Mouse (Mus musculus) midbrain, embryonic 15.5 days (tissue): ENCODE results near the gene Atp5s. TPM values are rescaled to one million over a fixed set of nuclear protein-coding genes. Genes with fewer than 3 reads are reported as not detected.

Experiments
- ATAC-seq: fragments of 200-750 bp; cut with Nextera tagmentation; replicated peaks from 2 replicates; pipeline ENCODE4 v1.8.0; 2017; ENCODE audit warnings: moderate TSS enrichment
- H3K27ac ChIP-seq: fragments of 300-500 bp; sonication (generic); 2 replicates; pipeline ENCODE4 v1.5.1; 2015; ENCODE audit warnings: mild to moderate bottlenecking, inconsistent platforms
- H3K27me3 ChIP-seq: fragments of 300-500 bp; sonication (generic); replicated peaks from 2 replicates; pipeline ENCODE4 v1.6.1; 2015; ENCODE audit warnings: inconsistent platforms
- H3K36me3 ChIP-seq: fragments of 300-500 bp; sonication (generic); replicated peaks from 2 replicates; pipeline ENCODE4 v1.6.1; 2015; ENCODE audit warnings: inconsistent platforms
- H3K4me1 ChIP-seq: fragments of 300-500 bp; sonication (generic); 2 replicates; pipeline ENCODE4 v1.6.1; 2015; ENCODE audit warnings: inconsistent platforms
- H3K4me2 ChIP-seq: fragments of 300-500 bp; sonication (generic); 2 replicates; pipeline ENCODE4 v1.6.1; 2015; ENCODE audit warnings: inconsistent platforms, mild to moderate bottlenecking, moderate library complexity
- H3K4me3 ChIP-seq: fragments of 300-500 bp; sonication (generic); 2 replicates; pipeline ENCODE4 v1.5.1; 2015; ENCODE audit warnings: mild to moderate bottlenecking, inconsistent platforms
- H3K9ac ChIP-seq: fragments of 300-500 bp; sonication (generic); 2 replicates; pipeline ENCODE4 v1.6.1; 2015; ENCODE audit warnings: mild to moderate bottlenecking, inconsistent platforms
- H3K9me3 ChIP-seq: fragments of 300-500 bp; sonication (generic); 2 replicates; pipeline ENCODE4 v1.6.1; 2016; ENCODE audit warnings: inconsistent platforms
- WGBS: fragments of 180-500 bp; shearing (Covaris S2); methylation state at CpG from one replicate; pipeline ENCODE4 v1.1.7; 2015; ENCODE audit warnings: mixed read lengths; 5-methylcytosine and 5-hydroxymethylcytosine counted together
- polyA plus RNA-seq: library from polyadenylated mRNA; unstranded; fragments of >200 nt; fragmentation: Nextera tagmentation; extraction: Ambion mirVana; gene quantifications from 2 replicates; pipeline ENCODE4 v1.2.1, GENCODE M21; 2015

The Atp5s gene
- 33.0 and 33.3 TPM in 2 replicates for polyA plus RNA-seq

- peak within 1 kb of the TSS; percentile 78 for H3K9ac ChIP-seq
- peak within 1 kb of the TSS; percentile 80 for H3K4me3 ChIP-seq
- H3K9me3 ChIP-seq, result no peaks in the 10 kb centered on the region
- peaks cover 17% of the 10 kb centered on the region for H3K4me1 ChIP-seq
- peaks cover 7% of the 10 kb centered on the region for H3K36me3 ChIP-seq
- under 1% methylated on average over 60 of the region's 60 CpGs for WGBS
- H3K4me2 ChIP-seq, result peak within 1 kb of the TSS; percentile 88
- H3K27me3 ChIP-seq, result no peaks in the 10 kb centered on the region
- peak within 1 kb of the TSS; percentile 83 for H3K27ac ChIP-seq
- ATAC-seq, result peak; percentile 98
Observed at GRCm38 (mm10) chr12:69724711-69725460, at the start of gene Atp5s, which contains the start of gene L2hgdh. Gene Atp5s (plus strand): TSS chr12:69724950. Gene L2hgdh (minus strand): TSS chr12:69724873.

- WGBS, result 96% methylated on average over 4 of the region's 4 CpGs
- no peak overlapping the region for H3K9ac ChIP-seq
- peaks cover 20% of the 10 kb centered on the region for H3K4me1 ChIP-seq
- H3K9me3 ChIP-seq, result no peaks in the 10 kb centered on the region
- H3K27me3 ChIP-seq, result no peaks in the 10 kb centered on the region
- H3K4me2 ChIP-seq, result no peak overlapping the region
- no peak overlapping the region for H3K27ac ChIP-seq
- H3K36me3 ChIP-seq, result no peaks in the 10 kb centered on the region
- no peak overlapping the region for H3K4me3 ChIP-seq
- ATAC-seq, result no peak
Observed at GRCm38 (mm10) chr12:69676157-69676556, 48.6 kb upstream of the Atp5s start.

GRCm38 (mm10) chr12:69680635-69681565 lies 43.9 kb upstream of the Atp5s start:
- ATAC-seq, result peak; percentile 72
- peaks cover 18% of the 10 kb centered on the region for H3K4me1 ChIP-seq
- no peaks in the 10 kb centered on the region for H3K9me3 ChIP-seq
- peak overlapping the region; percentile 96 for H3K27ac ChIP-seq
- peak overlapping the region; percentile 95 for H3K9ac ChIP-seq
- no peaks in the 10 kb centered on the region for H3K36me3 ChIP-seq
- under 1% methylated on average over 55 of the region's 56 CpGs for WGBS
- H3K4me2 ChIP-seq, result peak overlapping the region; percentile 67
- H3K27me3 ChIP-seq, result no peaks in the 10 kb centered on the region
- H3K4me3 ChIP-seq, result peak overlapping the region; percentile 97

- Histone ChIP-seq H3K27ac (peak within 1 kb of the TSS; percentile 96), H3K4me2 (peak within 1 kb of the TSS; percentile 67), H3K4me1 (peaks cover 18% of the 10 kb centered on the region), H3K27me3 (no peaks in the 10 kb centered on the region), H3K9me3 (no peaks in the 10 kb centered on the region), H3K9ac (peak within 1 kb of the TSS; percentile 95), H3K36me3 (no peaks in the 10 kb centered on the region), H3K4me3 (peak within 1 kb of the TSS; percentile 97)
- peak; percentile 85 for ATAC-seq
- WGBS, result 0% methylated on average over 35 of the region's 85 CpGs
Observed at GRCm38 (mm10) chr12:69681566-69682061, 43.1 kb upstream of the Atp5s start, which contains the start of gene Sos2. Gene Sos2 (minus strand): TSS chr12:69681852.

- Histone ChIP-seq H3K27me3 (no peaks in the 10 kb centered on the region), H3K9ac (peak overlapping the region; percentile 95), H3K9me3 (no peaks in the 10 kb centered on the region), H3K4me1 (peaks cover 18% of the 10 kb centered on the region), H3K4me3 (peak overlapping the region; percentile 97), H3K36me3 (no peaks in the 10 kb centered on the region), H3K27ac (peak overlapping the region; percentile 96), H3K4me2 (peak overlapping the region; percentile 67)
- ATAC-seq, result peak; percentile 89
- WGBS, result under 1% methylated on average over 41 of the region's 54 CpGs
Observed at GRCm38 (mm10) chr12:69682065-69682787, 42.5 kb upstream of the Atp5s start.

GRCm38 (mm10) chr12:69682788-69683419 lies 41.8 kb upstream of the Atp5s start:
- Histone ChIP-seq H3K27me3 (no peaks in the 10 kb centered on the region), H3K4me3 (peak overlapping the region; percentile 97), H3K27ac (no peak overlapping the region), H3K9me3 (no peaks in the 10 kb centered on the region), H3K4me1 (peaks cover 18% of the 10 kb centered on the region), H3K36me3 (no peaks in the 10 kb centered on the region), H3K4me2 (peak overlapping the region; percentile 67), H3K9ac (no peak overlapping the region)
- ATAC-seq, result no peak
- 52% methylated on average over 14 of the region's 14 CpGs for WGBS

- 45% methylated on average over 10 of the region's 10 CpGs for WGBS
- no peak for ATAC-seq
- Histone ChIP-seq H3K9ac (no peak overlapping the region), H3K4me3 (no peak overlapping the region), H3K4me2 (no peak overlapping the region), H3K4me1 (peaks cover 18% of the 10 kb centered on the region), H3K27me3 (no peaks in the 10 kb centered on the region), H3K27ac (no peak overlapping the region), H3K36me3 (no peaks in the 10 kb centered on the region), H3K9me3 (no peaks in the 10 kb centered on the region)
Observed at GRCm38 (mm10) chr12:69683537-69683936, 41.2 kb upstream of the Atp5s start.

- no peaks in the 10 kb centered on the region for H3K4me1 ChIP-seq
- H3K4me2 ChIP-seq, result no peak overlapping the region
- ATAC-seq, result no peak
- H3K9ac ChIP-seq, result no peak overlapping the region
- no peaks in the 10 kb centered on the region for H3K9me3 ChIP-seq
- H3K27ac ChIP-seq, result no peak overlapping the region
- no peak overlapping the region for H3K4me3 ChIP-seq
- no peaks in the 10 kb centered on the region for H3K27me3 ChIP-seq
- no peaks in the 10 kb centered on the region for H3K36me3 ChIP-seq
- 73% methylated on average over 2 of the region's 2 CpGs for WGBS
Observed at GRCm38 (mm10) chr12:69688368-69688767, 36.4 kb upstream of the Atp5s start.

- no peak for ATAC-seq
- Histone ChIP-seq H3K4me2 (no peak overlapping the region), H3K4me1 (no peaks in the 10 kb centered on the region), H3K4me3 (no peak overlapping the region), H3K9me3 (no peaks in the 10 kb centered on the region), H3K27me3 (no peaks in the 10 kb centered on the region), H3K36me3 (no peaks in the 10 kb centered on the region), H3K27ac (no peak overlapping the region), H3K9ac (no peak overlapping the region)
Observed at GRCm38 (mm10) chr12:69689094-69689493, 35.7 kb upstream of the Atp5s start.

GRCm38 (mm10) chr12:69690714-69691113 lies 34.0 kb upstream of the Atp5s start:
- Histone ChIP-seq H3K4me1 (no peaks in the 10 kb centered on the region), H3K9me3 (no peaks in the 10 kb centered on the region), H3K4me2 (no peak overlapping the region), H3K4me3 (no peak overlapping the region), H3K9ac (no peak overlapping the region), H3K27me3 (no peaks in the 10 kb centered on the region), H3K27ac (no peak overlapping the region), H3K36me3 (no peaks in the 10 kb centered on the region)
- ATAC-seq, result no peak
- 92% methylated on average over 4 of the region's 4 CpGs for WGBS

GRCm38 (mm10) chr12:69693471-69693870 lies 31.3 kb upstream of the Atp5s start:
- Histone ChIP-seq H3K36me3 (0 out of 2 replicates have a peak, but pooled peaks cover 2% of the 10 kb centered on the region), H3K4me1 (no peaks in the 10 kb centered on the region), H3K27me3 (no peaks in the 10 kb centered on the region), H3K4me2 (no peak overlapping the region), H3K9ac (no peak overlapping the region), H3K9me3 (no peaks in the 10 kb centered on the region), H3K27ac (no peak overlapping the region), H3K4me3 (no peak overlapping the region)
- ATAC-seq, result no peak
- WGBS, result 78% methylated on average over 17 of the region's 17 CpGs
